Mouse (Mus musculus): ENCODE results near the gene Uba52.

DNA sequence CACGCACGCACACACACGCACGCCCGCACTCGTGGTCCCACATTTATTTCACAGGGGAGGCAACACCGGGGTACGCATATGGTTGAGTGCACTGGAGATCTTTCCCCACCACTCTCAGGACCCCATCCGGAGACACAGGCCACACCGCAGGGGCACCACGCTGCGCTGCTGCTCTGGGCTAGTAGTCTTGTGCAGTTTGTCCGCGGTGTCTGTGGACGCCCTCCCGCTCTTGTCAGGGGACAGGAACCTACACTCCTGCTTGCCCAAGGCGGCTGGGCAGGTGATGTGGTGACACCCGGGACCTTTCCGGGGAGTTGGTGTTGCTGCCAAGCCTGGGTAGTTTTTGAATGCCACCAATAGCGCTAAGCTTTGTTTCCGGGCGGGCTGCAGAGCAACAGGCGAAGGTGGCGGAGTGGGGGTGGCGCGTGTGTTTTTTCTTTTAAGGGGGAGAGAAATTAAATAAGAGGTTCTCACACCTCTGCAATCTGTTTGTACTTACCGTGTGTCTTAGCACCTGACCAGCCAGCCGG, 16.1 kb downstream of the Uba52 start:
- no peak for TF ChIP-seq CTCF (IDR thresholded peaks at IDR 0.05; ENCODE audit: extremely low read depth, insufficient read length, insufficient replicate concordance, low read depth, low read length)
- no peak for TF ChIP-seq POLR2A (IDR thresholded peaks at IDR 0.05; ENCODE audit: low read depth, low read length)
